Mouse (Mus musculus): ENCODE measurements around the gene Gpatch4.
A peak's percentile ranks its signal among the peaks of the same experiment; 100 is the strongest.

Gpatch4 gene

DNA sequence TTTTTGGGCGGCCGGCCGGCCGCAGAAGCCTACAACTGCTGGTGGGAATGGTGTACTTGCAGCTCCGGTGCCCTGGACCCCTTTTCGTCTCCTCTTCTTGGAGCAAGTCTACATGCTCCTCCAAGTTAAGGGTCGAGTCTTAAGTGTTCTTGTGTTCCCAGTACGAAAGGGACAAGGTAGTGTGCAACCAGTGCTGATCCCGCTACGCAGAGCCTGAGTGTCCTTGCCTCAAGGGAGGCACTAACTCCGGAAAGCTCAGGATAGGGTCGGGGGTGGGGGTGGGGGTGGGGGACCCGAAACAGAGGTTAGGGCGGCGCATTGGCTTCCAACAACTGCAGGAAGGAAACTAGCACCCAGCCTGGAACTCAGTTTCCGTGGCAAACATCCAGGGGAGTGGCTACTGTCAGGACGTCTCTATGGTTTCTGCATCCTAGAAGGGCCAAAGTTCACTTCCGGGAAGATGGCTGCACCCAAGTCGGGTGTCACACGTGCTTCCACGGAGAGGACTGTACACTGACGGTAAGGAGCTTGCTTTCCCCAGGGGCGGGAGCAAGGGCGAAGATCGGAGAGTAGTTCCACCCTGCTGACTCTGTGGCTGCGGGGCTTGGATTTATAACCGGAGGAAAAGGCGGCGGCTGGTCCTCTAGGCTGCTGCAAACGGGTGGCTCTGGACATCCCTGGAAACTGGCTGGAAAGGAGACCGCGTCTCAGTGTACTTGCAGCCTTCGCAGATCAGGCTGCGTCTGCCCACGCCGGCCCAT, at the start of gene Gpatch4:
Gpatch4 (plus strand) TSS at position 448 of the 761 bp plus-strand sequence.
- DNase-seq (ENCODE audit: low read depth, low spot score): peak; percentile 98

DNA sequence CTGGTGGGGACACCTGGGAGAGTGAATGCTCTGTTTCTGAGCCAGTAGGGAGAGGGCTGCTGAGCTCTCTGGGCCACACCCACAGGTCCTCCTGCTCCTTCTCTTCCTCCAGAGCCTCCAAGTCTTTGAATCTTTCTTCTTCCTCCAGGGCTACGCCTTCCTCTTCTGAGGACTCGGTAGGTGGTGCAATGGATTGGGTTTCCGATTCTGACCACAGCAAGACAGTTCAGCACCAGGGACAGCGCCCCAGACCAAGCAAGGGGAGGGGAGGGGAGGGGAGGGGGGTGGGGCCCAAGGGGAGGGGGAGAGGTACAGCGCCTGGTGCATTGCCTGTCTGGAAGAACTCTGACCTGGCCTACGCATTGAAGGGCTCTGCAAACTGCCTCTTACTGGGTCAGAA, 49.5 kb upstream of the Gpatch4 start:
- DNase-seq (ENCODE audit: low read depth, low spot score): peak; percentile 50

DNA sequence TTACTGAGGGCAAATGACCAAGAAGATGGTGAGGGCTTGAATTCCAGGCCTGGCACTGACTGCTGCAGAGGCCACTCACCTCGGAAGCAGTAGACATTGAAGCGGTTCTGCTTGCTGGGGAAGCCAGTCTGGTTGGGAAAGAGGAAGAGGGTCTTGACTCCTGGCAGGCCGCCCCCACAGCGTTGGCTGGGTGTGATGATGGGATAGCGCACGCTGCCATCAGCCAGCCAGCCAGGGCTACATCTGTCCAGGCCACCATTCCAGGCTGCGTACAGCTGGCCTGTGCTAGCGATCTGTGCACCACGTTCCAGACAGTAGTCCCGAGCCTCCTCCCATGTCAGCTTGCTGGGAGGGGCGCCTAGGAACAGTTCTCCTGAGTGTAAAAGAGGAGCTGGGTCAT, 47.6 kb upstream of the Gpatch4 start:
- DNase-seq (ENCODE audit: low read depth, low spot score): no peak

DNA sequence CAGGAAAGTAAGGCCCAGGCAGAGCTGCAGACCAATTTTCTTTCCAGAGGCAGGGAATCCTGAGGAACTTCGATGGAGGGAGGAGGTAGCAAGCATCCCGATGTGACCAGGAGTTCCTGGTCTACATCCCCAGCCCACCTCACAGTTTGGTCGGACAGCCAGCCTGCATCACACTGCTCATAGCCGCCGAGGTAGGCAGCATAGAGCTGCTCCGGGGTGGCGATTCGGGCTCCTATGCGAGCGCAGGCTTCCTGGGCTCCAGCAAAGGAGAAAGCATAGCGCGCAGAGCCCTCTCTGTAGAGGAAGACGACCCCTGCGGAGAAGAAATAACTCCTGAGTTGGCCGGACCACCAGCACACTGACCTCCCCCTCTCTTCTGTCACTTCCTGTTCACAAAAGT, 46.5 kb upstream of the Gpatch4 start:
- no peak for DNase-seq (ENCODE audit: low read depth, low spot score)

DNA sequence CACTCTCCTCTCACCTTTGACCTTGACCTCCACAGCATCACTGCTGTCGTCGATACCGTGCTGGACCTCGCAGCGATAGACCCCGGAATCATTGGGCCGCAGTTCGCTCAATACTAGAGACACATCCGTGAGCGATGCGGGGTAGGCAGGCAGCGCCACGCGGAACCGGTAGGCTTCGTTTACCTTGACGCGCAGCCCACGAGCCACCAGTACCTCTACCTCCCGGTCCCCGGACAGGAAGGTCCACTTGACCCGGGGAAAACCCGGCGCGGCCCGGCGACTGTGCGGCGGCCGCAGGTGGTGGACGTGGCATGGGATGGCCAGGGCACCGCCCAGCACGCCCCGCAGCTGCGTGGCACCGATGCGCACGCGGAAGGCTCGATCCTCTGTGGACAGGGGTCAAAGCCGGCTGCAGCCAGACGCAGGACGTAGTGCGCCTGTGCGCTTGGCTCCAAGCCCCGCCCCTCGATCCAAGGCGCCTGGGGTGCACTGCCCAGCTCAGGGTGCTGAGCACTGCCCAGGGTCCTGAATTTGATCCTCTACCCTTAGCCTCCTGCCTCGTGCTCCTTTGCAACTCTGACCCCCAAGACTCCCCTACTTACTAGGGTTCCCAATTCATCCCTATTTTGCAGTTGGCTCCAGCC, 45.8 kb upstream of the Gpatch4 start:
- DNase-seq (ENCODE audit: low read depth, low spot score): no peak

DNA sequence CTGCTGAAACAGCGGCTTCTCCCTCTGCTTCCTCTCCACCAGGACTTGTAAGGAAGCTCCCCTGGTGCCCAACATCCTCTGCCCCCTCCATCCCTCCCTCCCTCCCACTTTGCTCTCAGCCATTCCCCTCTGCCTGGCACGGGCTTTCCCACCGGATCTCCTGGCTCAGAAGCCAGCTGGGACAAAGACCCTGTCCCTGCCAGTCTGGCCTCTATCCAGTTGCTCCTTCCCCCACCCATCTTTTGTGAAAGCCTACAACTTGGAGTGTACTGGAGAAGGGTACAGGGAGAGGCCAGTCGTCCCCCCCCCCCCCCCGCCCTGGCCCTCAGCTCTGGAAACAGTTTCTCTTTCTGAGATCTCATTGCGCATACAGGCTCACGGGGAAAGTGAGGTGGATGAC, 44.2 kb upstream of the Gpatch4 start:
- no peak for DNase-seq (ENCODE audit: low read depth, low spot score)

DNA sequence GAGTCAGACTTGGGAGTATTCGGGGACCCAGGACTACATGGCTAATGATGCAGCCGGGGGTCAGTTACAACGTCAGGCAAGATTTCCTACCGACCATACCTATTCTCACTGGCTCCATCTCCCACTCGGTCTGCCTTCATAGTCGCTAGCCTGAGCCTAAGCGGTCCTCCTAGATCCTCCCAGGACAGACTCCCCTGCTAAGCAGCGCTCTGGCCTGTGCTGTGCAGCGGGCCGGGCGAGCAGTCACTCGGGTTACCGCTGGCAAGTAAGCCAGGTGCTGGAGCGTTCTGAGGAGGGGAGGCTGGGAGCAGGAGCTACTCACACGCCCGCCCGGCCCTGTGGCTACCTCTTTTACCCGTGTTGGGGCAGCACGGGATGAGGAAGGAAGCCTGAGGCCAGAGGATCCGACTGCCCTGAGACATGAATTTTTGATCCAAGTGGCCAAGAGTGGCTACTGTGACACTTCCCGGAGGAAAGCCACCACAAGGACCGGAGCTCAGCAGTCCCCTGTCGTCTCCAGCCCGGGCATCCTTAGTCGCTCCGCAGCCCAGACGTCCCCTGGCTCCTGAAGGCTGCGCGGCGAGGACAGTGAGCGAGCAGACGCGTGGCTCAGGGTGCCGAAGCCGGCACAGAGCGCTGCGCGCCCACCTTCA, 43.5 kb upstream of the Gpatch4 start:
- DNase-seq (ENCODE audit: low read depth, low spot score): no peak

DNA sequence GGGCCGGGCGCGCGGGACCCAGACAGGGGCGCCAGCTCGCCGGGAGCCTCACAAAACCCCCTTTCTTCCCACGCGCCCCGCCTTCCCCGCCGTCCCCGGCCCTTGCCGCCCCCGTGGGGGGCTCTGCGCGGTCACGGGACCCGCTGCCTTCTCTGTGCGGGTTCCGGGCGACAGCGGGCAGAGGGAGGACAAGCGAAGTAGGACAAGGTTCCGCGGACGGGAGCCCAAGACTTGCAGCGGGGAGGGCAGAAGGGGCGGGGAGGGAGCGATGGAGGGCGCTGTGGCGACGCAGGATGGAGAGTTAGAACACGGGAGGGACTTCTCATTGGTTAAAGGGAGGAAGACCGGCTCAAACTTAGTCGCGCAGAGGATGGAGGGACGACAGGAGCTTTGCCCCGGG, 42.7 kb upstream of the Gpatch4 start, which contains the start of gene Bcan:
Bcan (minus strand) TSS at position 50 of the 400 bp plus-strand sequence.
- no peak for DNase-seq (ENCODE audit: low read depth, low spot score)

DNA sequence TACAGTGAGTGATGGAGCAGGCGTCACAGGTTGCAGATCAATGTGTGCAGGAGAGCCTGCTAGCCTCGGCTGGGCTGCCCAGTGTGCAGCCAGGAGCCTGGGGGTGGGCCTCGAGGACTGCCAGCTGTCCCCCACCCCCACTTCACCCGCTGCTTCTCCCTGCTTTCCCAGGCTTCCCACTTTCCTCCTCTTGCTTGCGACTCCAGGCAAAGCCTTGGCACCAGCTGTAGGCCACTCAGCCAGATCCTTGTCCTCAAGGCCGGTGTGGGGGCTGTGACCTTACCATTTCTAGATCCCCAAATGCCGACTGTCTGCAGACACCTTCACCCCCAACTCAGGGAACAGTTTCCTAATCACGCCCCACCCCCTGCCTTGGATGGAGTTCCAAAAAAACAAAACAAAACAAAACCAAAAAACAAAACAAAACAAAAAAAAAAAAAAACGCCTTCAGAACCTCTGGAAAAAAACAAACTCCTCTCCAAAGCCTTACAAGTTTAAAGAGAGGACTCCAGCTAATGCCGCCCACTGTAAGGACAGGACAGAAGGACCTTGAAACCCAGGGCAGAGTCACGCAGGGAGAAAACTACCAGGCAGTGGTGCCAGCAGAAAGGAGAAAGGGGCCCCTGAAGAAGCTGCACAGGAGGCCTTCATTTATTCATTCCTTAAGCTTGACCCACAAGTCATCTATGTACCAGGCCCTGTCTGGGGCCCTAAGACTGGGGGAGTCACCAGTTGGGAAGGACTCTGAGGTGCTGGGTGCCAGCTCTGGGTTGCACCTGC, 41.9 kb upstream of the Gpatch4 start:
- no peak for DNase-seq (ENCODE audit: low read depth, low spot score)

DNA sequence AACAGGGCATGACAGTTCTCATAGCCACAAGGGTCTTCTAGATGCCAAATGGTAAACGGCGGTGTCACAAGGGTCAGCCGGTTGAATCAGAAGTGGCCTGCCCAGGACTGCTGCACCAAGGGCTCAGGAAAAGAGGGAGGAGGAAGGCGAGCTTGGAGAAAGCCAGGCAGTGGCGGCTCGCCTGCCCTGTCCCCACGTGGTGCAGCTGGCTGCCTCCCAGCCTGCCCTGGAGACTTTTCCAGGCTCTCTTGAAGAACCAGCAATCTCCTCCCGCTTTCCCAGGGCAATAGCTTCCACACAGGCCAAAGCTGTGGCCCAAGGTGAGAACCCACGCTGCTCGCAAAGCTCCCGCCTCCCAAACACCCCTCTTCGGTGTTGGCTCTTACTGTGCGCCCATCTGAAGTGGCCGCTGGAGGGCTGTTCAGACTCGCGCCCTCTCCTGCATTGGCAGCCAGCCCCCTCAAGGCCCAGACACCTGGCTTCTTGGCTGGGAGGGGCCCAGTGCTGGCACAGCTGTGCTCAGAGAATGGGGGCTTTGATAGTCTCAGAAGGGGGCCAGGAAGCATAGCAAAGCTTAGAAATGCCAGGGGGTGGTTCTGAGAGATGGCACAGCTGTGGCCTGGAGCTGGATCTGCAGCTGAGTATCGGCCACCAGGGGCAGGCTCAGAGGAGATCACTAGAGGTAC, 40.5 kb upstream of the Gpatch4 start:
- DNase-seq (ENCODE audit: low read depth, low spot score): no peak

DNA sequence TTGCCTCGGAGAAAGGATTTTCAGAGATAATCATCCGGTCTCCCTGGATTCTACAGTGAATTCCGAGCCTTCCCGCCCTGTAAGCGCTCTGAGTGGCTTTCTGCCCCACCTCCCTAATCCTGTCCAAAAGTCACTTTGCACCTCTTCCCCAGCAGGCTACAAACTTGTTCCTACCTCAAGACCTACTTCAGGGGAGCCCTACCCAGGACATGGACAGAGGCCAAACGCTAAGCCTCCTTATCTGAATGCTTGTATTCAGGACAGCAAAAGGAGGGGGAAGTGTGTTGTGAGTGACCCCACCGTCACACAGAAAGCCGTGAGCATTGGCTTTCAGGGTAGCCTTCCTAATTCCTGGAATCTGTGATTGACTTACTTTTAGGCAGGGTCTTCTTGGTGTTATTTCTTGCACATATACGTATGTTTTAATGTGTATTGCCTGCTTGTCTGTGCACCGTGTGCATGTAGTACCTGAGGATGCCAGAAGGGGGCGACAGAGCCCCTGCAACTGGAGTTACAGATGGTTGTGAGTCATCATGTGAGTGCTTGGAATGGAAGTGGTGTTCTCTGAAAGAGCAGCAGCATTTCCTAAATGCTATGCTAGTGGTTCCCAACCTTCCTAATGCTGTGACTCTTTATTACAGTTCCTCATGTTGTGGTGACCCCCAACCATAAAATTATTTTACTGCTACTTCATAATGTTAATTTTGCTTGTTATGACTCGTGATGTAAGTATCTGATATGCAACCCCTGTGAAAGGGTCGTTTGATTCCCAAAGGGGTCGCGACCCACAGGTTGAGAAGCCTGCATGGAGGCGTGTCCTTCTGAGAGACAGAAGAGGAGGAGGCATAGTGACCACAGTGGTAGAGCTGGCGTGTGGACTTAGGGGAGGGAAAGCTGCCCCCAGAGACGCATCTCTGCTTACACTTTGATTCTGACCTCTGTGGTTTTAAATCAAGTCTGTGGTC, 36.8 kb upstream of the Gpatch4 start:
- peak; percentile 59 for DNase-seq (ENCODE audit: low read depth, low spot score)

DNA sequence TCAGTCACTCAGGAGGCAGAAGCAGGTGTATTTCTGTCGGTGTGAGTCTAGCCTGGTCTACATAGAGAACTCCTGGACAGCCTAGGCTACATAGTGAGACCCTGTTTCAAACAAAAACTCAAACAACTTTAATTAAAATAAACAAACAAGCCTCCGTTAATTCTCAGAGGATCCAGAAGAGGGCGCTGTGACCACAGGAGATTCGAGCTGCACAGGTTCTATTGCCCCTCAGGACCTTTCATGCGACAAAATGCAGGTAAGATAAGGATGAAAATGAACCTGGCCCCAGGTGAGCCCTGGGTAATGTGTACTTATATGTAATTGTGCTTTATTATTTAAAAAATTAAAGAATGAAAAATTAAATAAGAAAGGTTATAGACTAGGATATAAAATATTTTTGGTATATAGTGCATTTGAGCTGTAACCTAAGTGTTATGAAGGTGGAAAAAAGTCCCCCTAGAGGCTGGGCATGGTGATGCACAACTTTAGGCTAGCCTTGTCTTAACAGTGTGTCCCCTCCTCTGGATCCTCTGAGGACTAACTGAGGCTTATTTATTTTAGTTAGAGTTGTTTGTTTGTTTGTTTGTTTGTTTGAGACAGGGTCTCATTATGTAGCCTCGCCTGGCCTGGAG, 32.2 kb upstream of the Gpatch4 start:
- DNase-seq (ENCODE audit: low read depth, low spot score): peak; percentile 74

DNA sequence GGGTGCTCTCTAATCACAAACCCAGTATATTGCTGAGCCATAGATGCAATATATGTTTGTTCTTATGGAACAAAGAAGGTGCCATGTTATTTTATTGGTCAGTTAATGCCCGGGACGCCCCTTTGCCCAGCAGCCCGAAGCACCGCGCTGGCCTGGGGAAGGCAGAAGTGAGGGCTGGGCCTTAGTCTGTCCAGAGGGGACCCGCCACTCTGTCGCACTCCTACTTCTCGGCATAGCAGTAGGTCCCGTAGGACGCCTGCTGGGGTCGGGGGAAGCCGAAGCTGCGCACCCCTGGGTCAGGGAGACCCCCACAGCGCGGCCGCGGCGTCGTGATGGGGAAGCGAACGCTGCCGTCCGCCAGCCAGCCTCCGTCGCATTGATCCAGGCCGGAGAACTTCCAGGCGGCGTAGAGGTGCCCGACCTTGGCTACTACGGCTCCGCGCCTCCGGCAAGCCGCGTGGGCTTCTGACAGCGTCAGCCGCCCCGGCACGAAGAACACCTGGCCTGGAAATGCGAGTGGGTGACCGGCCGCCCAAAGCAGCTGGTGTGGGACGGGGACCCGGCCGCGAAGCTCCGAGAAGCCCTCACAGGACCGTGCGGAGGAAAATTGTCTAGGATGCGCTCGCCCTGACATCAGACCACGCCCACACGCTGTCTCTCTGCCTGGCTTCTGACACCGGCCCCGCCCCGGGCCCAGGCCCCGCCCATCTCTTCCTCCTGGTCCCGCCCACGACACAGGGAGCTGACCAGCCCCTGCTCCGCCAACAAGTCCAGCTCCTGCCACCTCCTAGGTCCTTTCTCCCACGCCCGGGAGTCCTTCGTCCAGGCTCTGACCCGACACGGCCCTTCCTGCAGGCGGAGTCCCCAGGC, 20.4 kb upstream of the Gpatch4 start:
- DNase-seq (ENCODE audit: low read depth, low spot score): no peak

DNA sequence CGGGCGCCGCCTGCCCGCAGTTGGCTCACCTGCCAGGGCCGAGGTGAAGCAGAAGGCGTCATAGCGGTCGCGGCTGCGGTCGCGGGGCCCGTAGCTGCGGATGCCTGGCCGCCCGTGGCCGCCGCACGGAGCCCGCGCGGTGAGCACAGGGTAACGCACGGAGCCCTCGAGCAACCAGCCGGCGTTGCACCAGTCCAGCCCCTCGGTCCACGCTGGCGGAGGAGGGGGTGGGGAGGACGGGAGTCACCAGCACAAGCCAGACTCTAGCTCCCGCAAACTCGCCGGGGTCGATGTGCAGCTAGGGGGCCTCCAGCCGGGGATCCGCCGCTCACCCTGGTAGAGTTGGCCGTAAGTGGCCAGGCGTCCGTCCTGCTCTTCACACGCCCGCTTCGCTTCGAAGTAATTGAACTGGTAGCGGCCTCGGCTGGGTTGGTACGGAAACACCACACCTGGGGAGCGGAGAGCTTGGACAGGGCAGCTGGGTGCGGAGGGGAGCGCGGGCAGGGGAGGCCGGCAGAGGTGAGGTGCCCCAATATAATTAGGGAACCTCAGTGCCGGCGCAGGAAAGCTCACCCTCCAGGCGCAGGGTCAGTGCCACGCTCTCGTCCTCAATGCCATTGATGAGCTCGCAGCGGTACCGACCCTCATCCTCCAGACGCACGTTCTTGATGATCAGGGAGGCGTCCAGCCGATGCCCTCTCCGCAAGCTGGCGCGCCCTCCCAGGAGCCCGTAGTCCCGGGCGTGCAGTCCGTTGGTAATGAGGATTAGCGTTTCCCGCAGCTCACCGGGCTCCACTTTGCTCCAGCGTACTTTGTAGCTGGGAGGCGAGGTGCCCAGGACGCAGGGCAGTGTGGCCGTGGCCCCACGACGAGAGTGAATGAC, 19.5 kb upstream of the Gpatch4 start:
- DNase-seq (ENCODE audit: low read depth, low spot score): no peak

DNA sequence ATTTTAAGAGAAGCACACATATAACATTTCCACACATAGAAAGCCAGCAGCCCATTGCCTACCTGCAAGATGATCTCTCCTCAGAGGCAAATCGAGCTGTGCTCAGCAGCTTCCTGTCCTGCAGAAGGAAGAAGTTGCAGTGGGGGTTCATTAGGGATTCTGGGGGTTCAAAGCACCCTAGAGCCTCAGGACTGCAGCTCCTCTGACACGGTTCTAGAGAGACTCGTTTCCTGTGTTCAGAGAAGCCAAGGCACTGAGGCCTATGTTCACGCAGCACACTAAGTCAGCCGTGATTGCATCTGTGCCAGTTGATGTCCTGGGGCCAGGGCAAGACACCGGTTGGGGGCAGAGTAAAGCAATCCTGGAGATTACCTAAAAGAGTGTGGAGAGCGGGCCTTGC, 16.1 kb upstream of the Gpatch4 start:
- no peak for DNase-seq (ENCODE audit: low read depth, low spot score)

DNA sequence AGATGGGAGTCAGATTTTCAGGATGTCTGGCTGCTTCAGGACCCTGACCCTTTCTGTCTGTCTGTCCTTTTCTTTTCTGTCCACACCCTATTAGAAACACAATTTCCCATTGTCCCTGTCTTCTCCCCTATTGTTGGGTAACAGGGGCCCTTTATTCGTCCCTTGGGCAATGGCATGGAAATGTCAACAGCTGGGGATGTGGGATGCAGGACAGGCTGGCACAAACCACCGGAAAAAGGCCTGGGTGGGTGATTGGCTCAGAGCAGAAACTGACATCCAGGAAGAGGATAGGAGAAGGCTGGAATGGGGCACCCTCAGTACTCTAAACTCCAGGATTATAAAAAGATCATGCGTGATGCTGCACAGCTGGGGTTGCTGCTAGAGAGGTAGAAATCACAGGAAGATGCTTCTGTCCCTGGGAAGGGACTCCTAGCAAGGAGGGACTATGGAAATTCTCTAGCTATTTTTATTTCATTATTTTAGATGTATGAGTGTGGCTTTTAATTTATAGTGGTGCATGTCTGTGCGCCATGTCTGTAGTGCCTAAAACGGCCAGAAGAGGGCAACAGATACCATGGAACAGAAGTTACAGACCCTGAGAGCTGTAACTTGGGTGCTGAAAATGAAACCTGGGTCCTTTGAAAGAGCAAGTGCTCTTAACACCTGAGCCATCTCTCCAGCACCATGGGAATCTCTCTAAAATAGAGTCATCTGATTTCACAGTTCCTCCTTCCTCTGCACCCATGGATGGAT, 15.3 kb upstream of the Gpatch4 start, which contains the start of gene Hapln2:
Hapln2 (minus strand) TSS at position 150 of the 753 bp plus-strand sequence.
- peak; percentile 45 for DNase-seq (ENCODE audit: low read depth, low spot score)
